Mouse (Mus musculus) neural tube, embryonic 13.5 days (tissue): ENCODE measurements around the gene Ptprf. TPM values are rescaled to one million over a fixed set of nuclear protein-coding genes. Genes with fewer than 3 reads are reported as not detected.

Experiments
- ATAC-seq: fragments of 200-750 bp; cut with Nextera tagmentation; 2 replicates; pipeline ENCODE4 v1.8.0; 2017; ENCODE audit warnings: low read depth, mild to moderate bottlenecking, moderate TSS enrichment, moderate library complexity
- H3K27ac ChIP-seq: fragments of 300-500 bp; sonication (generic); replicated peaks from 2 replicates; pipeline ENCODE4 v1.5.1; 2015; ENCODE audit warnings: moderate library complexity, mild to moderate bottlenecking, inconsistent platforms
- H3K27me3 ChIP-seq: fragments of 300-500 bp; sonication (generic); 2 replicates; pipeline ENCODE4 v1.6.1; 2015; ENCODE audit warnings: mild to moderate bottlenecking, inconsistent platforms
- H3K36me3 ChIP-seq: fragments of 300-500 bp; sonication (generic); 2 replicates; pipeline ENCODE4 v1.6.1; 2015; ENCODE audit warnings: mild to moderate bottlenecking, inconsistent platforms
- H3K4me1 ChIP-seq: fragments of 300-500 bp; sonication (generic); replicated peaks from 2 replicates; pipeline ENCODE4 v1.6.1; 2015; ENCODE audit warnings: inconsistent platforms
- H3K4me2 ChIP-seq: fragments of 300-500 bp; sonication (generic); 2 replicates; pipeline ENCODE4 v1.6.1; 2015; ENCODE audit warnings: inconsistent platforms, mild to moderate bottlenecking, moderate library complexity
- H3K4me3 ChIP-seq: fragments of 300-500 bp; sonication (generic); 2 replicates; pipeline ENCODE4 v1.5.1; 2015; ENCODE audit warnings: mild to moderate bottlenecking, inconsistent platforms
- H3K9ac ChIP-seq: fragments of 300-500 bp; sonication (generic); 2 replicates; pipeline ENCODE4 v1.6.1; 2015; ENCODE audit warnings: moderate library complexity, mild to moderate bottlenecking, inconsistent platforms
- H3K9me3 ChIP-seq: fragments of 300-500 bp; sonication (generic); 2 replicates; pipeline ENCODE4 v1.6.1; 2016; ENCODE audit warnings: inconsistent platforms
- WGBS: fragments of 180-500 bp; shearing (Covaris S2); methylation state at CpG from one replicate; pipeline ENCODE4 v1.1.7; 2015; 5-methylcytosine and 5-hydroxymethylcytosine counted together
- polyA plus RNA-seq: library from polyadenylated mRNA; unstranded; fragments of >200 nt; fragmentation: Nextera tagmentation; extraction: Ambion mirVana; gene quantifications from 2 replicates; pipeline ENCODE4 v1.2.1, GENCODE M21; 2015

The Ptprf gene
- polyA plus RNA-seq, 1 experiment from 2014 or later, result 81.1 TPM

GRCm38 (mm10) chr4:118247323-118247722 is 43.9 kb downstream of the Ptprf start:
- H3K36me3 ChIP-seq, result peaks cover 82% of the 10 kb centered on the region
- peak overlapping the region; percentile 9; the same call in 1 of the 2 replicates for H3K27ac ChIP-seq
- peaks cover 42% of the 10 kb centered on the region for H3K4me1 ChIP-seq

GRCm38 (mm10) chr4:118245847-118246246 is 45.4 kb downstream of the Ptprf start:
- H3K9ac ChIP-seq, result no peak overlapping the region
- 89% methylated on average over 14 of the region's 14 CpGs for WGBS
- ATAC-seq, result no peak
- no peaks in the 10 kb centered on the region for H3K27me3 ChIP-seq
- H3K4me3 ChIP-seq, result no peak overlapping the region
- H3K4me1 ChIP-seq, result peaks cover 42% of the 10 kb centered on the region
- no peak overlapping the region for H3K4me2 ChIP-seq
- H3K36me3 ChIP-seq, result peaks cover 77% of the 10 kb centered on the region
- no peaks in the 10 kb centered on the region for H3K9me3 ChIP-seq
- 0 out of 2 replicates have a peak overlapping the region, but pooled peaks have one; percentile 1 for H3K27ac ChIP-seq

More at GRCm38 (mm10) chr4:118247323-118247722, 43.9 kb downstream of the Ptprf start:
- Histone ChIP-seq H3K4me3 (no peak overlapping the region), H3K4me2 (no peak overlapping the region), H3K27me3 (no peaks in the 10 kb centered on the region), H3K9ac (no peak overlapping the region), H3K9me3 (no peaks in the 10 kb centered on the region)
- WGBS, result 74% methylated on average over 3 of the region's 3 CpGs
- ATAC-seq, result no peak

GRCm38 (mm10) chr4:118243791-118244190 is 47.4 kb downstream of the Ptprf start:
- 61% methylated on average over 7 of the region's 7 CpGs for WGBS
- no peak for ATAC-seq
- H3K36me3 ChIP-seq, result peaks cover 63% of the 10 kb centered on the region
- no peaks in the 10 kb centered on the region for H3K27me3 ChIP-seq
- no peaks in the 10 kb centered on the region for H3K9me3 ChIP-seq
- H3K27ac ChIP-seq, result peak overlapping the region; percentile 72
- H3K9ac ChIP-seq, result no peak overlapping the region
- no peak overlapping the region for H3K4me2 ChIP-seq
- H3K4me1 ChIP-seq, result peaks cover 31% of the 10 kb centered on the region
- H3K4me3 ChIP-seq, result no peak overlapping the region

- Histone ChIP-seq H3K9ac (no peak overlapping the region), H3K4me1 (peaks cover 31% of the 10 kb centered on the region), H3K27me3 (no peaks in the 10 kb centered on the region), H3K4me2 (no peak overlapping the region), H3K36me3 (peaks cover 63% of the 10 kb centered on the region), H3K27ac (peak overlapping the region; percentile 72), H3K9me3 (no peaks in the 10 kb centered on the region), H3K4me3 (no peak overlapping the region)
- 71% methylated on average over 11 of the region's 11 CpGs for WGBS
- ATAC-seq, result no peak
Observed at GRCm38 (mm10) chr4:118243298-118243697, 47.9 kb downstream of the Ptprf start.

- Histone ChIP-seq H3K36me3 (peaks cover 64% of the 10 kb centered on the region), H3K4me2 (no peak overlapping the region)
- WGBS, result 87% methylated on average over 16 of the region's 16 CpGs
Observed at GRCm38 (mm10) chr4:118239960-118240689, 51.1 kb downstream of the Ptprf start.

GRCm38 (mm10) chr4:118238666-118239065 is 52.5 kb downstream of the Ptprf start:
- H3K9ac ChIP-seq, result no peak overlapping the region
- H3K27me3 ChIP-seq, result no peaks in the 10 kb centered on the region
- H3K27ac ChIP-seq, result no peak overlapping the region
- peaks cover 66% of the 10 kb centered on the region for H3K36me3 ChIP-seq
- ATAC-seq, result no peak
- 89% methylated on average over 6 of the region's 6 CpGs for WGBS
- no peak overlapping the region for H3K4me3 ChIP-seq
- peaks cover 10% of the 10 kb centered on the region for H3K4me1 ChIP-seq
- H3K9me3 ChIP-seq, result no peaks in the 10 kb centered on the region
- H3K4me2 ChIP-seq, result no peak overlapping the region

More at GRCm38 (mm10) chr4:118239960-118240689, 51.1 kb downstream of the Ptprf start:
- Histone ChIP-seq H3K4me3 (no peak overlapping the region), H3K27ac (no peak overlapping the region), H3K9ac (no peak overlapping the region), H3K9me3 (no peaks in the 10 kb centered on the region), H3K27me3 (no peaks in the 10 kb centered on the region), H3K4me1 (peaks cover 21% of the 10 kb centered on the region)
- no peak for ATAC-seq

GRCm38 (mm10) chr4:118236871-118237270 is 54.3 kb downstream of the Ptprf start:
- Histone ChIP-seq H3K4me3 (no peak overlapping the region), H3K27me3 (no peaks in the 10 kb centered on the region), H3K4me1 (no peaks in the 10 kb centered on the region; the same call in 1 of the 2 replicates), H3K4me2 (no peak overlapping the region), H3K27ac (no peak overlapping the region), H3K9me3 (no peaks in the 10 kb centered on the region), H3K9ac (no peak overlapping the region), H3K36me3 (peaks cover 74% of the 10 kb centered on the region)
- ATAC-seq, result no peak
- WGBS, result 66% methylated on average over 9 of the region's 9 CpGs

GRCm38 (mm10) chr4:118234711-118235388 is 56.4 kb downstream of the Ptprf start:
- Histone ChIP-seq H3K4me3 (no peak overlapping the region), H3K27me3 (no peaks in the 10 kb centered on the region), H3K36me3 (peaks cover 89% of the 10 kb centered on the region), H3K9ac (no peak overlapping the region), H3K27ac (no peak overlapping the region), H3K4me2 (no peak overlapping the region), H3K4me1 (peaks cover 3% of the 10 kb centered on the region; the same call in 1 of the 2 replicates), H3K9me3 (no peaks in the 10 kb centered on the region)
- no peak for ATAC-seq
- 82% methylated on average over 11 of the region's 11 CpGs for WGBS

- H3K4me3 ChIP-seq, result no peak overlapping the region
- H3K4me2 ChIP-seq, result no peak overlapping the region
- ATAC-seq, result no peak
- no peaks in the 10 kb centered on the region for H3K9me3 ChIP-seq
- peaks cover 98% of the 10 kb centered on the region for H3K36me3 ChIP-seq
- H3K27me3 ChIP-seq, result no peaks in the 10 kb centered on the region
- H3K9ac ChIP-seq, result no peak overlapping the region
- H3K4me1 ChIP-seq, result peaks cover 13% of the 10 kb centered on the region
- H3K27ac ChIP-seq, result no peak overlapping the region
- 85% methylated on average over 2 of the region's 2 CpGs for WGBS
Observed at GRCm38 (mm10) chr4:118233886-118234285, 57.3 kb downstream of the Ptprf start.

GRCm38 (mm10) chr4:118231861-118232260 is 59.3 kb downstream of the Ptprf start:
- H3K27me3 ChIP-seq, result no peaks in the 10 kb centered on the region
- peaks cover 13% of the 10 kb centered on the region for H3K4me1 ChIP-seq
- no peak overlapping the region for H3K9ac ChIP-seq
- no peak overlapping the region for H3K4me2 ChIP-seq
- ATAC-seq, result no peak
- 93% methylated on average over 6 of the region's 6 CpGs for WGBS
- H3K27ac ChIP-seq, result no peak overlapping the region
- H3K9me3 ChIP-seq, result no peaks in the 10 kb centered on the region
- H3K4me3 ChIP-seq, result no peak overlapping the region
- peaks cover 99% of the 10 kb centered on the region for H3K36me3 ChIP-seq

- no peak overlapping the region for H3K27ac ChIP-seq
- no peak overlapping the region for H3K4me3 ChIP-seq
- H3K9me3 ChIP-seq, result no peaks in the 10 kb centered on the region
- ATAC-seq, result no peak
- no peak overlapping the region for H3K4me2 ChIP-seq
- no peaks in the 10 kb centered on the region for H3K27me3 ChIP-seq
- H3K36me3 ChIP-seq, result peaks cover 99% of the 10 kb centered on the region
- H3K9ac ChIP-seq, result no peak overlapping the region
- WGBS, result 52% methylated on average over 6 of the region's 6 CpGs
- peaks cover 13% of the 10 kb centered on the region for H3K4me1 ChIP-seq
Observed at GRCm38 (mm10) chr4:118229035-118229770, 62.0 kb downstream of the Ptprf start.

GRCm38 (mm10) chr4:118227398-118227797 is 63.8 kb downstream of the Ptprf start:
- H3K36me3 ChIP-seq, result peaks cover 99% of the 10 kb centered on the region
- WGBS, result 84% methylated on average over 12 of the region's 12 CpGs
- ATAC-seq, result no peak
- H3K9ac ChIP-seq, result no peak overlapping the region
- no peak overlapping the region for H3K4me3 ChIP-seq
- H3K9me3 ChIP-seq, result no peaks in the 10 kb centered on the region
- no peaks in the 10 kb centered on the region for H3K27me3 ChIP-seq
- H3K4me2 ChIP-seq, result no peak overlapping the region
- no peak overlapping the region for H3K27ac ChIP-seq
- H3K4me1 ChIP-seq, result peaks cover 13% of the 10 kb centered on the region
